Mouse (Mus musculus): ENCODE results near the gene Nf2.

Gene Nf2

DNA sequence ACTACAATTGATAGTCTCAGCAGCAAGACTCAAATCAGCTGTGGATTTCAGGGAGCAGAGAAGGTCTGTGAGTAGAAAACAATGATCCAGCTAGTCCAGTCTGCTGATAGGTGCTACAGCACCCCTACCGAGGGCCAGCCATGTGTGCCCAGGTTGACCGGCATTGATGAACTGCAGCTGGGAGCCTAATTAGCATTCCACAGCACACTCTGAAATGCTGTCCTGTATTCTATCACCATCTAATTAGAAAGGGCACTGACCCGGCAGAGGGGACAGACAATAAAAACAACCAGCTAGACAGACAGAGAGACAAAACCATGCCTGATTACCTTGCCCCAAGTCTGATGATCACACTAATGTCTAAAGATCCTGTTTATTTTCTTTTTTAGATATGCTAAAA lies 56.3 kb downstream of the Nf2 start:
- DNase-seq (ENCODE audit: low read depth, low spot score): no peak

DNA sequence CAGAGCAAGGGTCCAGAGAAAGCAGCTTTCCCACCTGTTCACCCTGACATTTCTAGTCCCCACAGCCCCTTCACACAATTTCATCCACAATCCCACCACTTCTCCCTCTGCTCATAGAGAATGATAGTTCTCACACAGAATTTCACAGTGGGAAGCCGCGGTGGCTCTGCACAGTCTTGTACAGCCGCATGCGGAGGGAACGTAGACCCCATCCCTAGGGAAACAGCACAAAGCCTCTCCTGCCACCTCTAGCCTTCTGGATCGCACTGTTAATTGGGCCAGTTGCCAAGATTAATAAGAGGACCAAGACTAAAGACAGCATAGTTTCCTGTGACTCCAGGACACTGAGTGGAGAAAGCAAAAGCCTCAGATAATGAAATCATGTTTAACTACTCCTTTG lies 57.8 kb downstream of the Nf2 start:
- no peak for DNase-seq (ENCODE audit: low read depth, low spot score)

DNA sequence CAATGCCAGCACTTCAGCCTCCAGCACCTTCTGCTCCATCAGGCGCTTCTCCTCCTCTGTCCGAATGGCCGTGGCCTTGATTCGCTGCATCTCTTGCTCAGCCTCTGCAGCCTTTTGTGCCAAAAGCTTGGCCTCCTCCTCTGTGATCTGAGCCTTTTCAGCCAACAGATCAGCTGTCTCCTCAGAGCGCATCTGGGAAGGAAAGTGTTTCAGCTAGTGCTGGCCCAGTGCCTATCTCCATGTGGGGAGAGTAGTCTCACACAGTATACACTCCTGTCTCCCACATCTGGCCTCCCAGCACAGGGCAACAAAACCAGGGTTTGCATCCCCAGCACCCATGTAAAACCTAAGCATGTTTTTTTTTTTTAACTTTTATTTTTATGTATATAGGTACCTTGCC lies 59.6 kb downstream of the Nf2 start:
- no peak for DNase-seq (ENCODE audit: low read depth, low spot score)

DNA sequence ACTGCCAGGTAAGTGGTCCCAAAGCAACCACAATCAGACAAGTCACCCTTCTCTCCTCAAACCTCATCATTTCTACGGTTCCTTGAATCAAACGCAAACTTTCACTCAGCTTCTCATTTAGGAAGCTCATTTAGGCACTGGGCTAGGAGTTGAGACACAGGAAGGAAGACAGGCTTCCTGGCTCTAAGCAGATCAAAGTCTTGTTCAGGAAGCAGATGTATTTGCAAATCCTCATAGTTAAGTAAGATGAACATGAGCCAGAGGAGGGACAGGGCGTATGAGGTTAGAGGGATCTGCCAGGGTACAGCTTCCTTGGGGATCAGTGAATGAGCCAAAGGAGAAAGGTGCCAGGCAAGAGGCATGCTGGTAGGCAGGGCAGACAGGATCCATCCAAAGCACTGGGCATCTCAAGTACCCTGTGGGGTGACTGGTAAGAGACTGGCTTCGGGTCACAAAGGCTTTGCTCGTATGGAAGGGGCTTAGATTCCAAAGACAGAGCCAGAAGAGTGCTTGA lies 64.7 kb downstream of the Nf2 start:
- DNase-seq (ENCODE audit: low read depth, low spot score): no peak

DNA sequence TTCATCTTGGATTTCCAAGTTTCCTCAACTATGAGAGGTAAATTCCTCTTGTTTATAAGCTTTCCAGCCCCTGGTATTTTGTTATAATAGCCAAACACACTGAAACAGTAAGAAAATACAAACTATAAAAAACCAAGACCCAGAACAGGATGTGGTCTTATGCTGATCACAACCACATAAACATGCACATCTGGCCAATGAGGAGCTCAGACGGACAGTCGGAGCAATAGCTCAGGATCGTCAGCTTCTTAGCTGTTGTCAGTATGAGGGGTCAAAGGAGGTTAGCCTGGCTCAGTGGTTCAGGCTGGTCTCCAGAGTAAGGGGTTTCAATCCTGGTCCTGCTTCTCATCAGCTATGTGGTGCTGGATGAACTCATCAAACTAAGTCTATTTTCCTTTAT lies 66.2 kb downstream of the Nf2 start:
- DNase-seq (ENCODE audit: low read depth, low spot score): no peak

- no peak for DNase-seq (ENCODE audit: low read depth, low spot score)
Measured at GRCm38 (mm10) chr11:4780927-4781326, 68.4 kb downstream of the Nf2 start.

DNA sequence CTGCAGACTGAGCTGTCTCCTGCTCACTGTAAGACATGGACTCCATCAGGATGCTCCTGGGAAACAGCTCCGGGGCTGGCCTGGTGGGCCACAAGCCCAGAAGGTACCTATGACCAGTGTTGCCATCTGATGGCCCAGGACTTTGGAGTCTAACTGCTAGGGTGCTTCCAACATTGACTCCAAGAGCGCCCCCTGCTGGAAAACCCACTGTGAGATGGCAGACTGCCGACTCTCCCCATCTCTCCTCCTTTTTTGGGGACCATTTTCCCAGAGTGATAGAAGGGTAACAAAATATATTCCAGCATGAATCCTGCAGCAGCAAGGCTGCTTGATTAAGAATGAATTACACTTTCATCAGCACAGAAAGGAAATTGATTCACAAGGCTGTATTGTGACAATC lies 76.4 kb downstream of the Nf2 start:
- no peak for DNase-seq (ENCODE audit: low read depth, low spot score)

DNA sequence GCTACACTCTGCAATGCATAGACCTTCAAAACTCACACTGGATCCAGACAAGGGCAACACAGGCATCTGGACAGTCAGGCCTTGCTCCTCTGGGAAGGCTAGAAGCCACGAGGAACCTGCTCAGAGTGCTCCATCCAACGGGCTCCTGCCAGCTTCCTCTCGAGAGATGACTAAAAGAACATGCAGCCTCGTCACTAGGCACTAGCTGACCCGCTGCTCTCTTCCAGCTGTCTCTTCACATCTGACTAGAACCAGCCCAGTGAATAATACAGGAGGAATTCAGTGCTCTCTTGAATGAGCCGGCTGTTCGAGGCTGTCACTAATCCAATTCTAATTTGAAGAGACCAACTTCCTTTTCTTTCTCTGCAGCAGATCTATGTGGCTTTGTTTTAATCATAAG lies 77.6 kb downstream of the Nf2 start:
- DNase-seq (ENCODE audit: low read depth, low spot score): no peak

- DNase-seq (ENCODE audit: low read depth, low spot score): no peak
Measured at GRCm38 (mm10) chr11:4769881-4770280, 79.5 kb downstream of the Nf2 start.

DNA sequence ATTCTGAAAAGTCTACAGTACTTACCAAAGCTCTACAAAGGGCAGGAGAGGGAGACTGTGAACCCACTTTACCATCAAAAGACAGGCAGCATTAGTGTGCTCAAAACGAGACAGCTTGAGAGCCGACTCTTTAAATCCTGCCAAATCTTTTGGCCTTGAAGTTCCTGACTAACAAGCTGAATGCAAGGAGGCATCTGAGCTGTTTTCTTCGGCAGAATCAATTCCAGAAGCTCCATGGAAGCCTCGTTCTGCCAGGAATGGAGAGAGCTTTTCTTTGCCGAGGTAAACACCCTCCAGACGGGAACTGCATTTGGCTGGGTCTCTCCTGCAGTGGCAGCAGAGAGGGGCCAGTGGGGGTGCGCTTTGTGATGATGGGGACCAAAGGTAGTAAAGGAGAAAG lies 80.0 kb downstream of the Nf2 start:
- DNase-seq (ENCODE audit: low read depth, low spot score): no peak

DNA sequence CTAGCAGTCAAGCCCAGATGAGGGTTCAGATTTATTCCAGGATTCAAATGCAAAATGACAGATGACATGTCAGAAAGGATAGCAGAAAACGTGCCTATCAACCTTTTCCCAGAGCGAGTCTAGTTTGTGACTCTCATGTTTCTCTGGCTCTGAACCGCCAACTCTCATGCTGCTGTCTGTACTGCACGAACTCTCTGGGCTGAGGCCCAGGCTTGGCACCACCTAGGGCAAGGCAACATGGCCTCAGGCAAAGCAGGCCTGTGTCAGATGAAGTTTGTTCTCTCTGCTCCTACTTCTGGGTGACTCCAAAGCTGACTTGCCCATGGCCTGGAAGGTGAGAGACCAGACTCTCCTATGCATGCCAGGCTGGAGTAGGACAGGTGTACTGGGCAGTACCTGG lies 80.9 kb downstream of the Nf2 start:
- no peak for DNase-seq (ENCODE audit: low read depth, low spot score)

- no peak for DNase-seq (ENCODE audit: low read depth, low spot score)
Measured at GRCm38 (mm10) chr11:4764476-4764875, 84.9 kb downstream of the Nf2 start.

GRCm38 (mm10) chr11:4763631-4764030 lies 85.7 kb downstream of the Nf2 start:
- DNase-seq (ENCODE audit: low read depth, low spot score): no peak

- no peak for DNase-seq (ENCODE audit: low read depth, low spot score)
Measured at GRCm38 (mm10) chr11:4762511-4762910, 86.8 kb downstream of the Nf2 start.

DNA sequence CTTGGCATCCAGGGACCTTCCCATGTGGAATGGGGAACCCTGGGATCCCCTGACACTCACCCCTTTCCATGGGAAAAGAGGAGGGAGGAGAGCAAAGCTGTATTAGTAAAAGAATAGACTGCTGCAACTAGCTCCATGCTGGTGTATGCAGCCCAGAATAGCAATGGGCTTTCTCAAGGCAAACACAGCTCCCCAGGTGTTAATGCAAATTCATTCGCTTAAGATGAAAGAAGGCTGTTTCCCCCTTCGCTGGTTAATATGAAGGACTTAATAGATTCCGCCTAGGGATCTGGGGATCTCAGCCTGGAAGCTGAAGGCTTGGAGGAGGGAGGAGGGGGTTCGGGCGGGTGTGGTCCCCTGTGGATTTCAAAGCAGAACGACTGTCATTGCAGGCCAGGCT lies 87.3 kb downstream of the Nf2 start:
- no peak for DNase-seq (ENCODE audit: low read depth, low spot score)

DNA sequence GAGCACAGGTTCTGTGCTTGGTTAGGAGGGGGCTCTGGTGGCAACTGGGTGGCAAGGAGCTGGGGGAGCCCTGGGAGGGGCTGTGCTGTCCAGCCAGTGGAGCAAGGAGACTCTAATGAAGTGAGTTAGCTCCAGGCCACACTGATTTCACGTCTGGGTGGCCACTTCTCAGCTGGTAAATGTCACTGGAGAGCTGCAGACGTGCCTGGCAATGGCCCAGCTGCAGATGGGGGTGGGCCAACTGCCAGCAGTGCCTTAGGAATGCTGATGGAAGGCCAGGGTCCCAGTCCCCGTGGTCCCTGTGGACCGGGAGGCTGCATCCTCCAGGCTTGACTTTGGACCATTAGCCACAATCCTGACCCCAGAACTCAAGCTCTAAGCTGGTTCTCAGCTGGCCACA lies 88.9 kb downstream of the Nf2 start:
- no peak for DNase-seq (ENCODE audit: low read depth, low spot score)

- DNase-seq (ENCODE audit: low read depth, low spot score): no peak
Measured at GRCm38 (mm10) chr11:4757789-4758158, 91.6 kb downstream of the Nf2 start.

DNA sequence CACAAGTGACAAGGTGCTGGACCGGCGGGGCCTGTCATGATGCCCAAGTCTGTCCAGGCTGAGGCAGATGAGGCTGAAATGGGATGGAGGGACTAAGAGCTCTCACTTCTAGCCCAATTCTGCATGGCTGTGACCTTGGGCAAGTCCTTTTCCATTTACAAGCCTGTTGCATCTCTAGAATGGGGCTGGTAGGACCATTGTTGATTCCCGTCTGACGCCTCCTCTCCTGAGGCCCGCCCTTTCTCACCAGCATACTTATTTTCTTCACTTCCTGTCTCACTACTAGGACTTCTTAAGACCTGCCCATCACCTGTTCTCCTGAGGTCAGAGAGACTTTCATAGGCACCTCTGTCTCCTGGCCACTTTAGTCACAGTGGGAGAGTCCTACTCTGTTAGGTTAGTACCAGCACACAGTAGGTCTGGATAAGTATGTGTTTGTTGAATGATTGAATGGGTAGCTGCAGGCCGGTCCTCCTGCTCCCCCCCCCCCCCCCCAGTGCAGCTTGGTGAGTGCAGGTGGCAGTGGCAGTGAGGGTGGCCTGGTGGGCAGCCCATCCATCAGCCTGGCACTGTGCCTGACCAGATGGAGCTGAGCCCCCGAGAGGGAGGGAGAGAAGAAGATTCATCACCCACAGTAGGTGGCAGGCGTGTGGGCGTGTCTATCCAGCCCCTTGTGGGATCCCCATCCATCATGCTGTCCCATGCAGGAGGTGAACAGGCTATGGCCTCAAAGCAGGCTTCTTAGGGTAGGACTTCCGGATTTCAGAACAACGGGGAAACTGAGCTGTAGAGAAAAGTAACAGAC lies 92.2 kb downstream of the Nf2 start:
- no peak for DNase-seq (ENCODE audit: low read depth, low spot score)

DNA sequence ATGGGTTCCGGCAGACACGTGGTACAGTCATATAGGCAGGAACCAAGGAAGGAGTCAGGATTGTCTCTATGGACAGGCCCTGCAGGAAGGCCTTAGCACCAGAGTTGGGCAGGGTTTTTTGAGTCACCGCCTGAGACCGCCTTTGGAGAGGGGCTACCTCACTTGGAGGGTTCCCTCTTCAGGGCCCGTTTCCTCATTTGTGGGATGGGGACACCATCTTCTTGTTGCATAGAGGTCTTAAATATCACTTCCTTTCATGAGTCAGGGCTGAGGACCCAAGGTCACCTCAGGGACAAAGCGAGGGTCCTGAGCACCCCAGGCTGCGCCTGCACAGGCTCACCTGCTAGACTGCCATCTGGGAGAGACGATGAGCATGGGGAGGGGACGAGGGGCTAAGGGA lies 92.9 kb downstream of the Nf2 start:
- no peak for DNase-seq (ENCODE audit: low read depth, low spot score)

GRCm38 (mm10) chr11:4754867-4755266 lies 94.5 kb downstream of the Nf2 start:
- no peak for DNase-seq (ENCODE audit: low read depth, low spot score)

- DNase-seq (ENCODE audit: low read depth, low spot score): no peak
Measured at GRCm38 (mm10) chr11:4754036-4754435, 95.3 kb downstream of the Nf2 start.

- no peak for DNase-seq (ENCODE audit: low read depth, low spot score)
Measured at GRCm38 (mm10) chr11:4752836-4753235, 96.5 kb downstream of the Nf2 start.

DNA sequence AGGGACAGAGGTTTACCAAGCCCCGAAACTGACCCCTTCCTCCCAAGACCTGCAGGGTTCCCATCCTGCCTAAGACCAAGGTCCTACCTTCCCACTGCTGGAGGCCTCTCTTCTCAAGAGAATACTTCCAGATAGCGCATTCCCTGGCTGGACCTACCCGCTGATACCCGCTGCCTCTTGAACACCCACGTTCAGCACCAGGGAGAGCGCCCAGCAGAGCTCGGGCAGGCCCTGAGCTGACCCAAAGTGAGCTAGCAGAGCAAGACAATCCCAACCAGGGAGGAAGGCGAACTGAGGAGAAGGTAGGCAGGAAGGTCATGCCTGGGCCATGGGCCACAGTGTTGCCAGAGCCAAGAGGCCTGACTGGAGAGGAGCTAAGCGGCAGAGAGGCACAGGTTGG lies 99.1 kb downstream of the Nf2 start:
- no peak for DNase-seq (ENCODE audit: low read depth, low spot score)

DNA sequence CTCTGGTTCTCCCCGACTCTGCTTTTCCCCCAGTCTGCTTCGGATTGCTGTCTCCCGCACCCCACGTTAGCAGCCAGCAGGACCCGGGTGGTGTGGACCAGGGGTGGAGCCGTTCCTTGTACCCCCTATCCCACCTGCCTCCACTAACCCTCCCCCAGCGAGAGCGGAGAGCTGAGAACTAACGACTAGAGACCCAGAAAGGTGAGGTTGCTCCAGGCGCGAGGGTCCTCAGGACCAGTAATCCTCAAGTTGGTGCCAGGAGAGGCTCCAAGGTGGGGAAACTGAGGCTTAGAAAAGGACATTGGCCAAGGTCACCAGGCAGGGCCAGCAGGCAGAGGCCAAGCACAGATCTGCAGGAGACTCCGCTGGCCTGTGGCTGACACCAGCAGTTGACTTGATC lies 102.1 kb downstream of the Nf2 start:
- no peak for DNase-seq (ENCODE audit: low read depth, low spot score)
